Mouse (Mus musculus): Measurements from ENCODE around the gene Ap1ar.

DNA sequence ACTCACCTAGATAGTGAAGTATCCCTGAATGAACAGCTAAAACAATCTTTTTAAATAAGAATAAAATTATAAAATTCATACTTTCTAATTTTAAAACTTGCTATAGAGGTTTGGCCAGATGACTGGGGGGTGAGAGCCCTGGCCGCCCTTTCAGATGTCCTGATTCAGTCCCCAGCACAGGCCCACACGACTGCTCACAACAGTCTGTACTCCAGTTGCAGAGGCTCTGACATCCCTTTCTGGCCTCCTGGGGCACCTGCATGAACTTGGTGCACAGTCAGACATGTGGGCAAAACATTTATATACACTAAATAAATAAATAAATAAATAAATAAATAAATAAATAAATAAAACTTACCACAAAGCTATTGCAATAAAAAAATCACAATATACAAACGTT lies 71.4 kb downstream of the Ap1ar start:
- no peak for TF ChIP-seq CTCF (IDR thresholded peaks at IDR 0.05; ENCODE audit: low read depth, low read length)
- no peak for TF ChIP-seq POLR2A (IDR thresholded peaks at IDR 0.05; ENCODE audit: extremely low read depth, insufficient read depth, low read length)
